Mouse (Mus musculus): ENCODE data around the gene Gm7029. TPM values are rescaled to one million over a fixed set of nuclear protein-coding genes. Genes with fewer than 3 reads are reported as not detected.

The Gm7029 gene
- polyA plus RNA-seq, 1 experiment from 2014 or later, result not detected

GRCm38 (mm10) chr17:33915671-33916250 lies 42.1 kb downstream of the Gm7029 start, which contains the start of the genes Tapbp and Zbtb22:
Gene Tapbp, plus strand, starts transcription at chr17:33915899.
Gene Zbtb22, plus strand, starts transcription at chr17:33915904.
- H3K36me3 ChIP-seq (ENCODE audit: control insufficient read depth, insufficient read depth, low read length), result peaks cover 39% of the 10 kb centered on the region
- peak within 1 kb of the TSS; percentile 85 for H3K27ac ChIP-seq (ENCODE audit: low read length)
- H3K27me3 ChIP-seq (ENCODE audit: control insufficient read depth, insufficient read depth, low read depth, low read length), result no peaks in the 10 kb centered on the region
- H3K9me3 ChIP-seq (ENCODE audit: control insufficient read depth, low read length), result no peaks in the 10 kb centered on the region
- H3K4me3 ChIP-seq (ENCODE audit: low read length), result peak within 1 kb of the TSS; percentile 65
- WGBS, result 1% methylated on average over 31 of the region's 34 CpGs
- H3K4me1 ChIP-seq (replicated peaks; ENCODE audit: control insufficient read depth, insufficient read depth, low read length), result peaks cover 24% of the 10 kb centered on the region
- H3K4me2 ChIP-seq (ENCODE audit: low read depth, low read length), result peak within 1 kb of the TSS; percentile 73
- H3K9ac ChIP-seq (ENCODE audit: low read length), result peak within 1 kb of the TSS; percentile 70
- ATAC-seq (ENCODE audit: low read depth), result peak; percentile 92

GRCm38 (mm10) chr17:33916294-33916693 lies 42.7 kb downstream of the Gm7029 start:
- peak overlapping the region; percentile 85 for H3K27ac ChIP-seq (ENCODE audit: low read length)

DNA sequence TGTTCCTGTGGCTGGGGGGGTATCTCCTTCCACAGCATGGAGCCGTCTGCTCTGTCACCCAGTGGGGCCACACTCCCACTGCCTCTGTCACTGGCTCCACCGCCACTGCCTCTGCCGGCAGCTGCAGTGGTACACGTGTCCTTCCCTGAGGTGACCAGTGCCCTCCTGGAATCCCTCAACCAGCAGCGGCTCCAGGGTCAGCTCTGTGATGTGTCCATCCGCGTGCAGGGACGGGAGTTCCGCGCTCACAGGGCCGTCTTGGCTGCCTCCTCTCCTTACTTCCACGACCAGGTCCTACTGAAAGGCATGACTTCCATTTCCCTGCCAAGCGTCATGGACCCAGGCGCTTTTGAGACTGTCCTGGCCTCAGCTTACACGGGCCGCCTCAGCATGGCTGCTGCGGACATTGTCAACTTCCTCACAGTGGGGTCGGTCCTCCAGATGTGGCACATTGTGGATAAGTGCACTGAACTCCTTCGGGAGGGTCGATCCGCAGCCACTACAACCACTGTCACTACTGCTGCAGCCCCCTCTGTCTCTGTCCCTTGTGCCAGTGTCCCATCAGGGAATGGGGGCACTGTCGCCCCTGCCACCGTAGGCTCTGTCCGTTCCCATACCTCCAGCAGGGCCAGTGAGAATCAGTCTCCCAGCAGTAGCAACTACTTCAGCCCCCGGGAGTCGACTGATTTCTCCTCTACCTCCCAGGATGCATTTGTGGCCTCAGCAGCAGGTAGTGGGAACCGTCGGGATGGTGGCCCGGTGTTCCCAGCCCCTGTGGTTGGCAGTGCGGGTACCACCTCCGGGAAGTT lies 43.4 kb downstream of the Gm7029 start:
- H3K4me1 ChIP-seq (replicated peaks; ENCODE audit: control insufficient read depth, insufficient read depth, low read length), result peaks cover 24% of the 10 kb centered on the region

More at GRCm38 (mm10) chr17:33916294-33916693, 42.7 kb downstream of the Gm7029 start:
- Histone ChIP-seq H3K9ac (ENCODE audit: low read length) (peak overlapping the region; percentile 70), H3K9me3 (ENCODE audit: control insufficient read depth, low read length) (no peaks in the 10 kb centered on the region), H3K4me2 (ENCODE audit: low read depth, low read length) (peak overlapping the region; percentile 73), H3K36me3 (ENCODE audit: control insufficient read depth, insufficient read depth, low read length) (peaks cover 36% of the 10 kb centered on the region), H3K4me1 (replicated peaks; ENCODE audit: control insufficient read depth, insufficient read depth, low read length) (peaks cover 24% of the 10 kb centered on the region), H3K4me3 (ENCODE audit: low read length) (peak overlapping the region; percentile 65), H3K27me3 (ENCODE audit: control insufficient read depth, insufficient read depth, low read depth, low read length) (no peaks in the 10 kb centered on the region)
- 1% methylated on average over 20 of the region's 20 CpGs for WGBS
- peak; percentile 17 for ATAC-seq (ENCODE audit: low read depth)

DNA sequence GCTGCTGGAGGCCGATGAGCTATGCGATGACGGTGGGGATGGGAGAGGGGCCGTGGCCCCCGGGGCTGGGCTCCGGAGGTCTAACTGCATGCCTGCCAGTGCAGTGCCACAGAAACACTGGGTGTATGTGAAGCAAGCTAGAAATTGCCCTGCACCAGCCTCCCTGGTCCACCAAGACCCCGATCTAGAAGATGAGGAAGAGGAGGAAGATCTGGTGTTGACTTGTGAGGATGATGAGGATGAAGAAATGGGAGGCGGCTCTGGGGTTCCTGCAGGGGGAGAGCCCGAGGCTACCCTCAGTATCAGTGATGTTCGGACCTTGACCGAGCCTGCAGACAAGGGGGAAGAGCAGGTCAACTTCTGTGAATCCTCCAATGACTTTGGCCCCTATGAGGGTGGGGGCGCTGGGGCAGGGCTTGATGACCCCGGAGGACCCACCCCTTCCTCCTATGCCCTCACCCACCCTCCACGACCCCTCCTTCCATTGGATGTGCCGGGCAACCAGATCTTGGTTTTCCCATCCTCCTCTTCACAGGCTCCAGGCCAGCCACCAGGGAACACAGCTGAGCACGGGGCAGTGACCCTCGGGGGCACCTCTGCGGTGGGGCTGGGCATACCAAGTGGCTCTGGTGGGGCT lies 44.1 kb downstream of the Gm7029 start:
- peaks cover 24% of the 10 kb centered on the region for H3K4me1 ChIP-seq (replicated peaks; ENCODE audit: control insufficient read depth, insufficient read depth, low read length)
- H3K9ac ChIP-seq (ENCODE audit: low read length), result no peak overlapping the region
- no peak overlapping the region for H3K4me2 ChIP-seq (ENCODE audit: low read depth, low read length)
- no peak for ATAC-seq (ENCODE audit: low read depth)
- 82% methylated on average over 18 of the region's 18 CpGs for WGBS
- H3K9me3 ChIP-seq (ENCODE audit: control insufficient read depth, low read length), result no peaks in the 10 kb centered on the region
- no peaks in the 10 kb centered on the region for H3K27me3 ChIP-seq (ENCODE audit: control insufficient read depth, insufficient read depth, low read depth, low read length)
- H3K36me3 ChIP-seq (ENCODE audit: control insufficient read depth, insufficient read depth, low read length), result peaks cover 25% of the 10 kb centered on the region
- H3K4me3 ChIP-seq (ENCODE audit: low read length), result no peak overlapping the region
- H3K27ac ChIP-seq (ENCODE audit: low read length), result no peak overlapping the region

More for the DNA sequence above, 43.4 kb downstream of the Gm7029 start:
- H3K27ac ChIP-seq (ENCODE audit: low read length), result no peak overlapping the region
- peak overlapping the region; percentile 73 for H3K4me2 ChIP-seq (ENCODE audit: low read depth, low read length)
- H3K4me3 ChIP-seq (ENCODE audit: low read length), result peak overlapping the region; percentile 65
- WGBS, result 67% methylated on average over 31 of the region's 31 CpGs
- H3K27me3 ChIP-seq (ENCODE audit: control insufficient read depth, insufficient read depth, low read depth, low read length), result no peaks in the 10 kb centered on the region
- no peaks in the 10 kb centered on the region for H3K9me3 ChIP-seq (ENCODE audit: control insufficient read depth, low read length)
- no peak for ATAC-seq (ENCODE audit: low read depth)
- peak overlapping the region; percentile 70 for H3K9ac ChIP-seq (ENCODE audit: low read length)
- peaks cover 28% of the 10 kb centered on the region for H3K36me3 ChIP-seq (ENCODE audit: control insufficient read depth, insufficient read depth, low read length)

DNA sequence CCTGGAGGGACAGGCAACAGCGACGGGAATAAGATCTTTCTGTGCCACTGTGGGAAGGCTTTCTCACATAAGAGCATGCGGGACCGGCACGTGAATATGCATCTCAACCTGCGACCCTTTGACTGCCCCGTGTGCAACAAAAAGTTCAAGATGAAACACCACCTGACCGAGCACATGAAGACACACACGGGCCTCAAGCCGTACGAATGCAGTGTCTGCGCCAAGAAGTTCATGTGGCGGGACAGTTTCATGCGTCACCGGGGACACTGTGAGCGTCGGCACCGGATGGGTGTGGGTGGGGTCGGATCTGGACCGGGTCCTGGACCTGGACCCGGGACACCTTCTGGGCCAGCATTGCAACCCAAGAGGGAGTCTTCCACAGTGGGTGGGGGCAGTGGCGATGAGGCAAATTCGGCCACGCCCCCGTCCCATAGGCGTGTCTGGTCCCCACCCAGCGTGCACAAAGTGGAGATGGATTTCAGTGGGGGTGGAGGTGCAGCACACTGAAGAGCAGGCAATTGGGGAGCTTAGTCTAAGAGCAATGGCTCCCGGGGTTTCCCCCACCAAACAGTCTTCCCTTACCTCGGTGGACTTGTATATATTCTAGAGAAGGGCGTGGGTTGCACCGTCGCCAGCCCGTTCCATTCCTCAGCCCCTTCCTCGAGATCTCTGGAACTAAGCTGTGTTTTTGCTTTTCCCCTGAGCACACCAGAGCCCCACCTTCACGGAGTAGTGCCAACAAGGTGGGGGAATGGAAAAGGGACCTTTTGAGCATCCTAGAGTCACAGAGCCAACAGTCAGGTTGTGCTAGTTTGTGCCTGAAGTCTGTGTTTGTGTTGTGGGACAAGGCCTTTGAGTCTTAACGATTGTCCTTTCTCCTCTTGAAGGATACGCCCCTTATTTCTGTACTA lies 44.9 kb downstream of the Gm7029 start:
- peaks cover 24% of the 10 kb centered on the region for H3K4me1 ChIP-seq (replicated peaks; ENCODE audit: control insufficient read depth, insufficient read depth, low read length)
- H3K9ac ChIP-seq (ENCODE audit: low read length), result peak overlapping the region; percentile 88
- H3K27me3 ChIP-seq (ENCODE audit: control insufficient read depth, insufficient read depth, low read depth, low read length), result no peaks in the 10 kb centered on the region
- H3K27ac ChIP-seq (ENCODE audit: low read length), result peak overlapping the region; percentile 88
- no peak for ATAC-seq (ENCODE audit: low read depth)
- H3K4me3 ChIP-seq (ENCODE audit: low read length), result peak overlapping the region; percentile 84
- WGBS, result 56% methylated on average over 37 of the region's 37 CpGs
- H3K36me3 ChIP-seq (ENCODE audit: control insufficient read depth, insufficient read depth, low read length), result peaks cover 19% of the 10 kb centered on the region
- H3K4me2 ChIP-seq (ENCODE audit: low read depth, low read length), result peak overlapping the region; percentile 98
- H3K9me3 ChIP-seq (ENCODE audit: control insufficient read depth, low read length), result no peaks in the 10 kb centered on the region

- Histone ChIP-seq H3K27me3 (ENCODE audit: control insufficient read depth, insufficient read depth, low read depth, low read length) (no peaks in the 10 kb centered on the region), H3K4me1 (replicated peaks; ENCODE audit: control insufficient read depth, insufficient read depth, low read length) (peaks cover 24% of the 10 kb centered on the region), H3K9ac (ENCODE audit: low read length) (peak overlapping the region; percentile 88), H3K4me2 (ENCODE audit: low read depth, low read length) (peak overlapping the region; percentile 98), H3K4me3 (ENCODE audit: low read length) (peak overlapping the region; percentile 84), H3K9me3 (ENCODE audit: control insufficient read depth, low read length) (no peaks in the 10 kb centered on the region), H3K36me3 (ENCODE audit: control insufficient read depth, insufficient read depth, low read length) (peaks cover 11% of the 10 kb centered on the region), H3K27ac (ENCODE audit: low read length) (peak overlapping the region; percentile 88)
- 0% methylated on average over 52 of the region's 52 CpGs for WGBS
- ATAC-seq (ENCODE audit: low read depth), result peak; percentile 35
These were observed 46.0 kb downstream of the Gm7029 start for GRCm38 (mm10) chr17:33919351-33920281.

- under 1% methylated on average over 36 of the region's 36 CpGs for WGBS
- ATAC-seq (ENCODE audit: low read depth), result peak; percentile 59
- peaks cover 13% of the 10 kb centered on the region for H3K36me3 ChIP-seq (ENCODE audit: control insufficient read depth, insufficient read depth, low read length)
- H3K9ac ChIP-seq (ENCODE audit: low read length), result peak overlapping the region; percentile 88
- H3K9me3 ChIP-seq (ENCODE audit: control insufficient read depth, low read length), result no peaks in the 10 kb centered on the region
- peaks cover 16% of the 10 kb centered on the region for H3K4me1 ChIP-seq (replicated peaks; ENCODE audit: control insufficient read depth, insufficient read depth, low read length)
- H3K27me3 ChIP-seq (ENCODE audit: control insufficient read depth, insufficient read depth, low read depth, low read length), result no peaks in the 10 kb centered on the region
- peak overlapping the region; percentile 84 for H3K4me3 ChIP-seq (ENCODE audit: low read length)
- H3K27ac ChIP-seq (ENCODE audit: low read length), result peak overlapping the region; percentile 88
- H3K4me2 ChIP-seq (ENCODE audit: low read depth, low read length), result peak overlapping the region; percentile 98
These were observed 46.9 kb downstream of the Gm7029 start for GRCm38 (mm10) chr17:33920282-33921097.
